ENCODE assay signal across 13 mouse cellular contexts in genomic region chr1:85246776-85247460, GRCm38 (mm10). TPM values are rescaled to one million over a fixed set of nuclear protein-coding genes. Genes with fewer than 3 reads are reported as not detected.
DNase-seq lines count a peak whose midpoint lies in the region; ATAC-seq and TF ChIP-seq lines count a peak whose summit lies in the region.
"Not testable (repeated sequence)": the region's sequence is repeated elsewhere in the genome, so short reads cannot be mapped to it uniquely, and the experiment has no call there.
"Had no signal": no experiment of that assay in that cellular context is flagged by ENCODE, and none has a peak within 500 bp of the region (broad histone marks: within the 10 kb centered on the region; RNA-seq: fewer than 3 reads in every experiment).

No protein-coding gene starts in this region.

- not testable (repeated sequence) for H3K36me3 ChIP-seq in forebrain, embryonic 11.5 days (ENCODE audit: control insufficient read depth, insufficient read depth, low read length); heart, embryonic 10.5 days; limb, embryonic 11.5 days (ENCODE audit: control insufficient read depth, insufficient read depth, low read length); liver, postnatal 0 days (replicated peaks; ENCODE audit: insufficient read depth, low read length); splenic B cell, adult 2 months (ENCODE audit: control insufficient read depth, insufficient read depth, low read length, poor library complexity, severe bottlenecking)

- H3K4me2 ChIP-seq in forebrain, embryonic 11.5 days (ENCODE audit: low read depth, low read length, severe bottlenecking); limb, embryonic 11.5 days (ENCODE audit: low read depth, severe bottlenecking); liver, postnatal 0 days (ENCODE audit: low read depth, low read length): not testable (repeated sequence)

- not testable (repeated sequence) for H3K27me3 ChIP-seq in forebrain, embryonic 11.5 days (ENCODE audit: control insufficient read depth, insufficient read depth, low read length); heart, embryonic 10.5 days (ENCODE audit: insufficient read depth, poor library complexity, severe bottlenecking); limb, embryonic 11.5 days (ENCODE audit: control insufficient read depth, insufficient read depth, low read length); liver, postnatal 0 days (ENCODE audit: insufficient read depth, low read length); splenic B cell, adult 2 months (ENCODE audit: control insufficient read depth, insufficient read depth, low read length, poor library complexity, severe bottlenecking)

- H3K9ac ChIP-seq in forebrain, embryonic 11.5 days (ENCODE audit: low read length); limb, embryonic 11.5 days (ENCODE audit: low read length); liver, postnatal 0 days (replicated peaks): not testable (repeated sequence)

- not testable (repeated sequence) for TF ChIP-seq EP300 in liver, postnatal 0 days (IDR thresholded peaks at IDR 0.05; ENCODE audit: low read depth)

- DNase-seq in forebrain, embryonic 11.5 days (ENCODE audit: low spot score), result peak; percentile 35
- peak; percentile 70 for DNase-seq in heart, embryonic 10.5 days (ENCODE audit: low spot score)
- DNase-seq in kidney, postnatal 14 days, result peak; percentile 10
- DNase-seq in limb, embryonic 11.5 days (ENCODE audit: low spot score), result peak; percentile 17
- DNase-seq in liver, postnatal 0 days, result peak; percentile 8
- DNase-seq in splenic B cell, adult 2 months (ENCODE audit: low read depth, low spot score), result peak; percentile 0
- DNase-seq in testis, postnatal 10 days (ENCODE audit: low spot score), result peak; percentile 46

- not testable (repeated sequence) for H3K27ac ChIP-seq in forebrain, embryonic 11.5 days (ENCODE audit: low read depth, low read length); heart, embryonic 10.5 days; limb, embryonic 11.5 days (replicated peaks; ENCODE audit: low read depth, low read length); liver, postnatal 0 days (ENCODE audit: low read depth)

- not testable (repeated sequence) for TF ChIP-seq CTCF in liver, postnatal 0 days (IDR thresholded peaks at IDR 0.05; ENCODE audit: low read depth)

- H3K9me3 ChIP-seq in forebrain, embryonic 11.5 days (ENCODE audit: control insufficient read depth, low read length), result peaks cover 15% of the 10 kb centered on the region; the same call in 1 of the 2 replicates
- peaks cover 32% of the 10 kb centered on the region for H3K9me3 ChIP-seq in heart, embryonic 10.5 days
- H3K9me3 ChIP-seq in limb, embryonic 11.5 days (ENCODE audit: control insufficient read depth, low read length), result peaks cover 20% of the 10 kb centered on the region
- H3K9me3 ChIP-seq in liver, postnatal 0 days (ENCODE audit: low read length), result not testable (repeated sequence)

- H3K4me3 ChIP-seq in forebrain, embryonic 11.5 days (ENCODE audit: low read depth, low read length); heart, embryonic 10.5 days; limb, embryonic 11.5 days (ENCODE audit: low read depth, low read length); liver, postnatal 0 days (ENCODE audit: low read depth, low read length): not testable (repeated sequence)

- 72% methylated on average over 8 of the region's 8 CpGs for WGBS in forebrain, embryonic 11.5 days
- WGBS in heart, embryonic 10.5 days, result 61% methylated on average over 8 of the region's 8 CpGs
- WGBS in limb, embryonic 11.5 days, result 77% methylated on average over 8 of the region's 8 CpGs
- 64% methylated on average over 8 of the region's 8 CpGs for WGBS in liver, postnatal 0 days (ENCODE audit: insufficient replicate concordance)

- not testable (repeated sequence) for H3K4me1 ChIP-seq in forebrain, embryonic 11.5 days (replicated peaks; ENCODE audit: control insufficient read depth, insufficient read depth, low read length); heart, embryonic 10.5 days; limb, embryonic 11.5 days (ENCODE audit: control insufficient read depth, insufficient read depth, low read length); liver, postnatal 0 days (ENCODE audit: insufficient read depth)

- not testable (repeated sequence) for ATAC-seq in forebrain, embryonic 11.5 days (replicated peaks; ENCODE audit: low FRiP score); limb, embryonic 11.5 days (ENCODE audit: insufficient number of reproducible peaks, low FRiP score, low TSS enrichment, low read depth); liver, postnatal 0 days

RNA-seq across cellular contexts. Expression of gene C130026I21Rik, which starts 23.4 kb away (rescaled TPM):
- not detected in 2 replicates for polyA plus RNA-seq in forebrain, embryonic 11.5 days (2014; fragmentation: Nextera tagmentation; extraction: Ambion mirVana)
- not detected in 2 replicates for polyA plus RNA-seq in heart, embryonic 10.5 days (2016; fragmentation: Nextera tagmentation; extraction: Ambion mirVana)
- not detected in 2 replicates for polyA plus RNA-seq in limb, embryonic 11.5 days (2014; fragmentation: Nextera tagmentation; extraction: Ambion mirVana)
- 0.34 and 1.1 TPM in 2 replicates for polyA plus RNA-seq in liver, postnatal 0 days (2015; fragmentation: Nextera tagmentation; extraction: Ambion mirVana)
- polyA plus RNA-seq: cerebellum, adult 2 months; embryonic facial prominence, embryonic 10.5 days; embryonic facial prominence, embryonic 12.5 days; forebrain, embryonic 12.5 days; forebrain, embryonic 14.5 days; G1E had no signal

Comparison
In these comparisons a context has a peak if more than half of its experiments do, and no peak if none do; other contexts are left out.
1. DNase-seq: peak in every context shown above with its lines; median percentile 70 in heart, embryonic 10.5 days; 46 in testis, postnatal 10 days; 35 in forebrain, embryonic 11.5 days; 17 in limb, embryonic 11.5 days; 10 in kidney, postnatal 14 days; 8 in liver, postnatal 0 days; 0 in splenic B cell, adult 2 months.